Mouse (Mus musculus) heart, adult 18-20 months (tissue): ENCODE data around the gene P2ry12. TPM values are rescaled to one million over a fixed set of nuclear protein-coding genes. Genes with fewer than 3 reads are reported as not detected.

Experiments
- DNase-seq, 2 experiments: peaks; one replicate each; pipeline ENCODE4 v3.0.0; 2021 to 2022; ENCODE audit warnings: mixed read lengths in 1 of 2
- total RNA-seq, 2 experiments: library from RNA; stranded (reverse); gene quantifications; 2 replicates each; pipeline ENCODE4 v1.2.3; 2021

P2ry12 gene
- total RNA-seq, 2 experiments from 2014 or later: 1.9 to 3.1 TPM

DNA sequence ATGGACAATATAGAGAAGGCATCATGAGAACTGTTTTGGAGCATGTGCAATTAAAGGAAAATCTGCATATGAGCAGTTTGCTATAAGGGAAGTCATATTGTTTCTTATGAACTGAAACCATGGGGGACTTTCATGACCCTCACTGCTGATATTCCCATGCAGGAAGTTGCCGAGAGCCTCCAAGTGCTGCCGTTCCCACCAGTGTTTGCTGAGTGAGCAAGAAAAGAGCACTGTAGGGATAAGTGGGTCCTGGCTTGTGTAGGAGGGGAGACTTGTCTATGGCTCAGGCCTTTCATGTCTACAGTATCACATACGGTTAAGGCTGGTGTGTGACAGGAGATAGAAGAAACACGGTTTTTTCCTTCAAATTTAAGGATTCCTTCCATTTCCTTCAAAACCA lies 77.0 kb downstream of the P2ry12 start:
- DNase-seq: no peak

DNA sequence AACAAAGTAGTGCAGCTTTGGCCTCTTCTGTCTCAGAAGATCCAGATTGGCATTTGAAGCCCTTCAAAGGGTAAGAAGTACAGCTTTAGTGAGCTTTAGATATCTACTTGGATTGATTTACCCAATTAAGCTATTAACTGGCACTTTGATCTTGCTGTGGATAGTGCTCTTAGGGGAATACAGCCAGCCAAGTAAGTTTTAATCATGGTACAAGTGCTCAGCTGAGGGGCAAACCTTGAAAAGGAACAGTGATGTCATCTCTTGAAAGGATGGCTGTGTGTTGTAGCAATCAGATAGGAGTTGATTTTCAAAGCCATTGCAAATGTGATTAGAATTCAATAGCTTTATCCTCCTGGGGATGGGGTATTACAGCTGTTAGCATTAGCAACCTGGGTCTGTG lies 80.5 kb downstream of the P2ry12 start:
- no peak for DNase-seq

DNA sequence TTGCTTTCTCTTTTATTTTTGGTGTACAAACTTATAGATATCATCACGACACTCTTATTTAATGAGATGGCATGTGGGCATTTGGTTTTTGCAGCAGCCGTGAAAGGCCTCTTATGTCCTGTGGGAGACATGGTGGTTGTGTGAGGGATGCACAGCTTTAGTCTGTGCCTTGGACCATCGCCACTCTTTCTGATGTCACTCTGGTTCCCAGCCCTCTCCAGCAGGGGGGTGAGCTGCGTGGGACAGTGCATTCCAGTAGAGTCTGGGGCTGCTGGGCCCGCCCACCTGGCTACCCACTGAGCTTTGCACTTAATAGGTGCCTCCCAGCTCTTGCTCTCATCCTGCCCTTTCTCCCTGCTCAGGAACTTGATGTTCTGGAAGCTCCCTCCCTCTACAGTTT lies 81.5 kb downstream of the P2ry12 start:
- no peak for DNase-seq

DNA sequence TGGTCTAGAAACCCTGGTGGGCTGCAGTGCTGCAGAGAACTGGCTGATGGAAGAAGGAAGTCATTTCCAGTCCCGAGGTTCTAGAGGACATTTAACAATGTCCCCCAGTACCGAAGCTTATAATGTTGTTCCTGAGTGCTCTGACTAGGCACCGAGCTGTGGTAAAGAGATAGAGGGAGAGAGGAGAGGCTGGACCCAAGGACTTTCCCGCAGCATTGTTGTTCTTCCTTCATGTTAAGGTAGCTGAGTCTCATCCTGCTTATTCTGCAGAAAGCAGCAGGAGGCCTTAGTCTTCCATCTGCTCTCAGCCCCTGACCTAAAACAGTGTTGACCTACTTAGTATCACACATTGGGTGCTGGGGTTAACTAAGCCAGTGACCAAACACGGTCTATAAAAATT lies 85.8 kb downstream of the P2ry12 start:
- no peak for DNase-seq

DNA sequence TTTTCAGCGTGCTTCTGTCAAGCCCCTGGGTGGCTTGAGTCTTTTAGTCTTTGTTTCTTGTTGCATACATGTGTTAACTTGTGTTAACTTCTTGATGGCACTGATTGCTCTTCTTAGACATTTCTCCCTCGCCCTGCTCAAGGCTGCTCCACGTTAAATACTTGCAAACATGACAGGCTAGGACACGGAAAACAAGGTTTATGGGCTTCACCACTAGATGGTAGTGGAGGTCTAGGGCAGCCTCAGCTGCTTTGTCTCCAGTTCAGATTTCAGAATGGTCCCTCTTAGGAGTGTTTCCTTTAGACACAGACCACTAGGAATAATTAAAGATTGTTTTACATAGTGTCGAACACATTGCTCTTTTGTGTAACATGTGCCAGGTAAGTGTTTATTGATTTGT lies 87.4 kb downstream of the P2ry12 start:
- DNase-seq: peak; percentile 49 to 65

DNA sequence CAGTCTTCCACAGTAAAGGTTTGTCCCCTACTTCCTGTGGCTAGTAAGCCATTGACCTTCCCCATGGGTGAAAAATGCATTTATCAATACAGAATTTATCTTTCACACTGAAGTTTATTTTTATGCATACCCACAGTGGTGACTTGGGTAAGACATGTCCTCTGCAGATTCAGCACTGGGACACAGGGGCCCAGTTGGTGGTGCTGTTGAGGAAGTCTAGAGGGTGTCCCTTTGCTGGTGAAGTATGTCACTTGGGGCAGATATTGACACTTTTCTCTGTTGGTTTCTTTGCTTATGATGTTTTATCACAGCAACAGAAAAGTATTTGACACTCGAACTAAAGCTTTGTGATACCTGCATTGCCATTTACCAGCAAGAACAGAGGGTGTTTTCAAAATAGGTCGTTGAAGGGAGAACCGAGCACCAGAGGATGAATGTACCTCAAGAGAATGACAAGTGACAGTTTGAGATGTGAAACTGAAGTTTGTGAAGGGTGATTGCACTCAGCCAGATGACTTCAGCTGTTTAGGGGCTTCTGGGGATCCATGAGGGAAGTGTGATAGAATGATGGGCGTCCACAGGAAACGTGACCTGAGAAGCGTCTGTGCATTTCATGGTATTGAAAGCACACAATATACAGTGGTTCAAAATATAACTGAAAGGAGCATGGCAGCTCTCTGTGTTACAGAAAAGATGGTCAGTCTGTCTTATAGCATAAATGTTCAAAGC lies 88.1 kb downstream of the P2ry12 start:
- DNase-seq: no peak

DNA sequence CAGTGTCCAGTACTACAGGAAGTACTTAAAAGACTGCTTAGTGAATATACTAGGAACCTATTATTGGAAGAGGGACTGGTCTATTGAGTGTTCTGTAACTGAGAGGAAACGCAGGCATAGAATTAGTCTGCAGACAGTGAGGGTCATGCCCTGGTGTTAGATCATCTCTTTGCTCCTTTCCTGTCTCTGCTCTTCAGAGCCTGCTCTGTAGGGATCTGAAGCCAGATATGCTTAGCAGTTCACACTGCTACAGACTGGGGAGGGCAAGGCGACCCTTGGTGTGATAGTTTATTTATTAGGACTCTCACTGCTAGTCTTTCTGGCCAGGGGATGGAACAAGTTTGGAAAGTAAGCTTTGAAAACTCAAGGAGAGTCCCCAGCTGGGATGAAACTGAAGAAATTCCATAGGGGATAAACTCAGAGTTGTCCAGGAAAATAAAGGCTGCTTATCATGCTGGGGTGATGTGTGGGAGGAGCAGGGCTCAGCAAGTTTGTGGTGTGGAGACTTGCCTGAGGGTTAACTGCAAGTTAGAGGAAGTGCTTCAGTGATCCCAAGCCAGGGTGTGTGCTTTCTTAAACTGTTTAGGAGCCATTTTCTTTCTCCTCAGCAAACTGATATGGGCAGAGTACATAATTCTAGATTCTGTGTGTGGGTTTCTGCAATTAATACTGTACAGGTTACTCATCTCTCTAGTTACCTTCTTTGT lies 92.6 kb downstream of the P2ry12 start:
- DNase-seq: peak in 1 of 2 experiments; percentile 25

DNA sequence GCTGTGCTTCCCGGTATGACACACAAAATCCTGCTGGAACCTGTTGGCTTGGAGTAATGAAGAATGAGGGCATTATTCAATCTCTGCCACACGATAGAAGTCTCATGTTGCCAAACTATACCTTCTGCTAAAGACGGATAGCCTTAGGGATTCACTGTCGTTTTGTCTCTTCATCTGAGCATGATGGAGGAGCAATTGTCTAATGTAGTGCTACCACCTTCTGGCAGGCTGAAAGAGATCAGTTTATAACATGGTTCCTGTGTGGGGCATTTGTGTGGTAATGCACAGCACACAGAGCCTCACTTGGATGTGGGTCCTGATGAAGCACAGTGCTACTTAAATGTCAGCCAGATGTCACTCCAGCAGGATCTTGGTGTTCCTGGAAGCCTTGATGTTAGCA lies 93.5 kb downstream of the P2ry12 start:
- DNase-seq: no peak

DNA sequence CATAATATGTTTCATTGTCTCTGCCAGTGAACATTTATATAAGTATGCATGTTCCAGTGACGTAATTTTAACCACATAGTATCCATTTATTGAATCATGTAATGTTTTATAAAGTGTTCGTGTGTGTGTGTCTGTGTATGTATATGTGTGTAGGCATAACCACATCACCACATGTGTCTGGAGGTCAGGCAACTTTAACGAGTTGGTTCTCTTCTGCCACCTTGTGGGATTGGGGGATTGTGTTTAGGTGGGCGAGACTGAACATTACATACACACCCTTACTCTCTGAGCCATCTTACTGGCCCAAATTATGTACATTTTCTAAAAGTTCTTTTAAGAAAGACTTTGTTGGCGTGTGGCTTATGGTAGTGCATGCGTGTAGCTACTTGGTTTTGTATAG lies 94.2 kb downstream of the P2ry12 start:
- no peak for DNase-seq

DNA sequence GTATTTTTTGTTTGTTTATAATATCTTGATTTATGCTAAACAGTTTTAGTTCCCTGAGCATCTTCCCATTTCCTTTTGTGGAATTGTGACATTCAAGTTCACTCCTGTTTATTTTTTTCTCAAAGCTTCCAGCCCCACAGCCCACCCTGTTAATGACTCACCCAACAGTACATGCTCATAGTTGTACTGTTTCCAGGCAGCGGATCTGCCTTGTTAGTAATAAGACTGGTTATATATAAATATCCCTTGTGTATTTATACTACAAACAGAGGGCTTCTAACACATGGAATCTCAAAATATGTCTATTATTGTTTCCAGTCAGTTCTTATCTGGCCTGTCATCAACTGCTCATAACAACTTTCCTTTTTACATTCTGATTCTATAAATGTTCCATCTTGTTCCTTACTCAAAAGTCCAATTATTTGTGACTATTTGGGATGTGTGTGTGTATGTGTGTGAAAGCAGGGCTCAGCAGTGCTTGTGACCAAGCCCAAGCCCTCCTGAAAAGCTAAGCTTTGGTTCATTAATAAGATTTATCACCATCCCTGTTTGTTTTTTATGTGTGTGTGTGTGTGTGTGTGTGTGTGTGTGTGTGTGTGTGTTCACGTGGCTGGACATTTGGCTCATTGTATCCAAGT lies 95.1 kb downstream of the P2ry12 start:
- DNase-seq: no peak

Other genes with a start within 250 kb of the P2ry12 start
- gene Gpr171, start 161.1 kb downstream of the P2ry12 start, total RNA-seq: 1 to 10 TPM in 1 of 2 experiments, under 1 TPM in 1; 0.22 to 1.0 TPM
- gene P2ry14, start 109.3 kb downstream of the P2ry12 start, total RNA-seq: 1 to 10 TPM; 4.1 to 4.7 TPM
- not detected for gene Gpr87, start 67.8 kb downstream of the P2ry12 start, total RNA-seq
- 1 to 10 TPM in 1 of 2 experiments, under 1 TPM in 1; 0.60 to 1.1 TPM for gene P2ry13, start 52.0 kb downstream of the P2ry12 start, total RNA-seq
- 1 to 10 TPM; 2.0 to 2.4 TPM for gene Igsf10, start 81.5 kb upstream of the P2ry12 start, total RNA-seq